Mouse (Mus musculus) bone marrow macrophage, adult 2 months (primary cell): Measurements from ENCODE around the gene Me3.

Experiments used
- CTCF ChIP-seq: IDR thresholded peaks from 2 replicates; pipeline ENCODE4 v1.5.1; 2012; ENCODE audit warnings: low read depth, mild to moderate bottlenecking, low read length, moderate library complexity
- POLR2A ChIP-seq: IDR thresholded peaks from 2 replicates; pipeline ENCODE4 v1.6.1; 2012; ENCODE audit warnings: mild to moderate bottlenecking, low read depth, low read length, borderline replicate concordance

DNA sequence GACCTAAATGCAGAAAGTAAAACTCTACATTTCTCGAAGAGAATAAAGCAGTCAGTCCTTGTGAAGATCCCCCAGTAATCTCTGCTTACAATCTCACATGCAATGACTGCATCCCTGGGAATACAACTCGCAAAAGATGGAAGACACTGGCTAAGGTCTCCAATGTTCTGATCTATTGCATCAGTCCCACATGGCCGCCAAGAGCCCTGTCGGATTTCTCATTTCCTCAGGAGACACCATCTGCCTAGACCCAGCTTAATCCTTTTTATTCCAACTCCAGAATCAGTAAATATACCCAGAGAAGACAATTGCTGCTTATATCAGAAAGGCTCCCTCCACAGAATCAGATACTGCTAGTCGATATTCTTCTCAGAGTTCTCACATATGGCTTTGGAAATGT lies 220.9 kb downstream of the Me3 start:
- TF ChIP-seq CTCF (no peak), POLR2A (no peak)
